Mouse (Mus musculus): Measurements from ENCODE around the gene Tsacc. TPM values are rescaled to one million over a fixed set of nuclear protein-coding genes. Genes with fewer than 3 reads are reported as not detected.

Gene Tsacc
- polyA plus RNA-seq, 1 experiment from 2014 or later: 9.1 TPM

DNA sequence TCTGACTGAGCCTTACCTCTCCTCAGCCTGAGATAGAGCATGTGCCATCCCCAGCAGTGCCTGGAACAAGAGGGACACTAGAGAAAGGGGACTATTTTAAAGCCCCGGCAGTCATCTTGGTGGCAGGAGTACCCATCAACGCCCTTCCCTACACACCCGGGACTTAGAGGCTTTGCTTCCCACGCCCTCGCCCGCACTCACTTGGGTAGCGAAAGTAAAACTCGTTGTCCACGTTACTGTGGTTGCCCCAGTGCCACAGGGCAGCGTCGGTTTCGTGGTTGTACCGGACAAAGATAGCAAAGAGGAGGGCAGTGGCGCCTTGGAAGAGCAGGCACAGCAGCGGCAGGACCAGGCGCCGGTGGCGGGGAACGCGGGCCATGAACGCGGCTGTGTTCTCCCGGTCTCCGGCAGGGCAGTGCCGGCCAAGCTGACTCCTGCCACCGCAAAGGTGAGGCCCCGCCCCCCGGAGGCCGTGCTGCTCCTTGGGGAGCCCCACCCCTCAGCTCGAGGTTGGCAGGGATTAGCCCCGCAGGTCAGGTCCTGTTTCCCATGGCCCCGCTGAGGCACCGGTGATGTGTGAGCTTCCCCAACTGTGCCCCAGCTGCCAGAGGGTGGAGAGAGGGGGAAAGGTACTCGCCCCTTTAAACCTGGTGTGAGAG lies 42.4 kb downstream of the Tsacc start, which contains the start of gene Rhbg:
TSS of gene Rhbg (minus strand) at position 442 of the 659 bp plus-strand sequence.
- H3K9ac ChIP-seq (ENCODE audit: low read length): peak within 1 kb of the TSS; percentile 50
- ATAC-seq (ENCODE audit: insufficient read depth, low FRiP score, low TSS enrichment) (no peak), DNase-seq (ENCODE audit: low spot score) (peak; percentile 32)
- peaks cover 5% of the 10 kb centered on the region for H3K4me1 ChIP-seq (ENCODE audit: control insufficient read depth, insufficient read depth, low read length)
- 4% methylated on average over 34 of the region's 34 CpGs for WGBS
- peak within 1 kb of the TSS; percentile 57 for H3K4me2 ChIP-seq (ENCODE audit: low read depth)
- peaks cover 16% of the 10 kb centered on the region; the same call in 1 of the 2 replicates for H3K27me3 ChIP-seq (ENCODE audit: control insufficient read depth, insufficient read depth, low read length)
- H3K9me3 ChIP-seq (ENCODE audit: control insufficient read depth, low read length): no peaks in the 10 kb centered on the region
- H3K4me3 ChIP-seq (ENCODE audit: low read depth, low read length): peak within 1 kb of the TSS; percentile 29
- H3K27ac ChIP-seq (ENCODE audit: low read depth, low read length): no peak within 1 kb of the TSS
- no peaks in the 10 kb centered on the region for H3K36me3 ChIP-seq (ENCODE audit: control insufficient read depth, insufficient read depth, low read length)

DNA sequence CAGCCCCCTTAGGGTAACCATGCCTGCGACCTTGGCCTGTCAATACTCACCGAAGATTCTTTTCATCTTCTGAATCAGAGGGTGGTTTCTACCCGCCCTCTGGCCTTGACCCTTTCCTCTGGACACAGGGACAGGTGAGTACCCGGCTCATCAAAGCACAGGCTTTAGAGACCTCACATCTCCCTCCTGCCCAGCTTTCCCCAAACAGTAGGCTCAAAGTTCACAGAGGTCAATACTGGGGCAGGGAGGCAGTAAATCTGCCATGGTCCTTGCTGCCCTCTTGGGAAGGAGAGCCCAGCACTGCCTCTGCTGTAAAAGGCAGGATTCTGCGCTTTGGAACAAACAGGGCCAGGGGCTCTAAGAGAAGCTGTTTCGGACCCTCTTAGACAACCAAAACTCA lies 44.1 kb downstream of the Tsacc start:
- Histone ChIP-seq H3K36me3 (ENCODE audit: control insufficient read depth, insufficient read depth, low read length) (no peaks in the 10 kb centered on the region), H3K4me1 (ENCODE audit: control insufficient read depth, insufficient read depth, low read length) (peaks cover 5% of the 10 kb centered on the region), H3K27me3 (ENCODE audit: control insufficient read depth, insufficient read depth, low read length) (peaks cover 16% of the 10 kb centered on the region; the same call in 1 of the 2 replicates), H3K4me3 (ENCODE audit: low read depth, low read length) (no peak overlapping the region), H3K9me3 (ENCODE audit: control insufficient read depth, low read length) (no peaks in the 10 kb centered on the region), H3K27ac (ENCODE audit: low read depth, low read length) (no peak overlapping the region), H3K9ac (ENCODE audit: low read length) (no peak overlapping the region), H3K4me2 (ENCODE audit: low read depth) (no peak overlapping the region)
- no peak for ATAC-seq (ENCODE audit: insufficient read depth, low FRiP score, low TSS enrichment)
- 36% methylated on average over 6 of the region's 6 CpGs for WGBS
- DNase-seq (ENCODE audit: low spot score): no peak

DNA sequence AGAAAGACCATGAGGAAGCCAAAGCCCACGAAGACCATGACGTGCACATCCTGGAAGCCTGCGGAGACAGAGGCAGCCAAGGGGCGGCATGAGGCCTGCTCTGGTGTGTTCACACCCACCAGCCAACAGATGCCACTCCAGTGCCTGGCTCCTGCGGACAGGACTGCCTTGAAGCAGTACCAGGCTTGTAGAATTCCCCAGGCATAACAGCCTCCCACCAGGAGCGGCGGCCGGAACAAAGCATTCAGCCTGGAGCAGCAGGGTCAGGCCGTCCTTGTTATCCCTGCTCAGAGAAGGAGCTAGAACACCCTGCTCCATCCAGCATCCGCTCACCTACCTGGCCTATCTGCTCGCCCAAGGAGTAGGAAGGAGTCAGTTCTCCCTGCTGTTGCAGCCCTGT lies 48.4 kb downstream of the Tsacc start:
- Histone ChIP-seq H3K36me3 (ENCODE audit: control insufficient read depth, insufficient read depth, low read length) (no peaks in the 10 kb centered on the region), H3K4me2 (ENCODE audit: low read depth) (no peak overlapping the region), H3K4me3 (ENCODE audit: low read depth, low read length) (no peak overlapping the region), H3K9ac (ENCODE audit: low read length) (no peak overlapping the region), H3K27ac (ENCODE audit: low read depth, low read length) (no peak overlapping the region), H3K9me3 (ENCODE audit: control insufficient read depth, low read length) (no peaks in the 10 kb centered on the region), H3K27me3 (ENCODE audit: control insufficient read depth, insufficient read depth, low read length) (no peaks in the 10 kb centered on the region), H3K4me1 (ENCODE audit: control insufficient read depth, insufficient read depth, low read length) (peaks cover under 1% of the 10 kb centered on the region)
- no peak for ATAC-seq (ENCODE audit: insufficient read depth, low FRiP score, low TSS enrichment)
- 79% methylated on average over 11 of the region's 11 CpGs for WGBS
- no peak for DNase-seq (ENCODE audit: low spot score)

DNA sequence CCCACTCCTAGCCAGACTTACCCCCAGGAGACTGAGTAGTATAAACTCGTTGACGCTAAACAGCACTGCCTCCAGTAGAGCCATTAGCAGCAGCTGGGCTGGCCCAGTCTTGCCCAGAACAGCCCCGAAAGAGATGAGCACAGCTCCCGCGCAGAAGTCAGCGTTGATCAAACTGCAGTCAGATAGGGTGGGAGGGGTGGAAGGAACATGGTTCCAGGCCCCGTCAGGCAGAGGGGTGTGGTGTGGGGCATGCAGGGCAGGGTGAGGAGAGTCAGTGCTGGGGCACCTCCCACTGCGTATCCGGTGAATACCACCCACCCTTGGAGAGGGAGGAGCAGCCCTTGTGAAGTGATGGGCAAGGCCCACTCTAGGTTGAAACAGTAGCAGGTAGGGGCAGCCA lies 49.1 kb downstream of the Tsacc start:
- DNase-seq (ENCODE audit: low spot score) (no peak), ATAC-seq (ENCODE audit: insufficient read depth, low FRiP score, low TSS enrichment) (no peak)
- no peak overlapping the region for H3K4me2 ChIP-seq (ENCODE audit: low read depth)
- H3K27me3 ChIP-seq (ENCODE audit: control insufficient read depth, insufficient read depth, low read length): no peaks in the 10 kb centered on the region
- H3K4me1 ChIP-seq (ENCODE audit: control insufficient read depth, insufficient read depth, low read length): peaks cover 8% of the 10 kb centered on the region
- no peaks in the 10 kb centered on the region for H3K9me3 ChIP-seq (ENCODE audit: control insufficient read depth, low read length)
- H3K9ac ChIP-seq (ENCODE audit: low read length): no peak overlapping the region
- no peak overlapping the region for H3K4me3 ChIP-seq (ENCODE audit: low read depth, low read length)
- no peak overlapping the region for H3K27ac ChIP-seq (ENCODE audit: low read depth, low read length)
- no peaks in the 10 kb centered on the region for H3K36me3 ChIP-seq (ENCODE audit: control insufficient read depth, insufficient read depth, low read length)
- WGBS: 57% methylated on average over 9 of the region's 9 CpGs

DNA sequence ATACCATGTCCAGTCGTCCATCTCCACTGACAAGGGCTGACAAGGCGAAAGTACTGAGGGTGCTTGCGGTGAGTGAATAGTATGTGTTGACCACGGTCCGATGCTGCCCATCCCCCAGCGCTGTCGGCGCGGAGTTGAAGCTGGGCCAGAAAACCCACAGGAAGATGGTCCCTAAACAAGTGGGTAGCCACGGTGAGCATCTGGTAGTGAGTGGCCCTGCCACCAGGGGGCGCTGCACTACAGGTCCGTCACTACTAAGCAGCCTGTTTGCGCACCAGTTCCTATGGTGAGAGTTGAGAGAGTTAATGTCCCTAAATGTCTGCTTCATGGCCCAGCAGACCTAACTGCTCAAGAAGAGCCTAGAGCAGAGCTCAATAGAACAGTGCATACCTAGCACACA lies 51.0 kb downstream of the Tsacc start:
- no peak overlapping the region for H3K9ac ChIP-seq (ENCODE audit: low read length)
- no peak overlapping the region for H3K27ac ChIP-seq (ENCODE audit: low read depth, low read length)
- peaks cover 18% of the 10 kb centered on the region for H3K4me1 ChIP-seq (ENCODE audit: control insufficient read depth, insufficient read depth, low read length)
- peaks cover 11% of the 10 kb centered on the region for H3K27me3 ChIP-seq (ENCODE audit: control insufficient read depth, insufficient read depth, low read length)
- 16% methylated on average over 13 of the region's 13 CpGs for WGBS
- no peak overlapping the region for H3K4me3 ChIP-seq (ENCODE audit: low read depth, low read length)
- H3K9me3 ChIP-seq (ENCODE audit: control insufficient read depth, low read length): no peaks in the 10 kb centered on the region
- ATAC-seq (ENCODE audit: insufficient read depth, low FRiP score, low TSS enrichment) (no peak), DNase-seq (ENCODE audit: low spot score) (peak; percentile 76)
- H3K4me2 ChIP-seq (ENCODE audit: low read depth): no peak overlapping the region
- no peaks in the 10 kb centered on the region for H3K36me3 ChIP-seq (ENCODE audit: control insufficient read depth, insufficient read depth, low read length)

DNA sequence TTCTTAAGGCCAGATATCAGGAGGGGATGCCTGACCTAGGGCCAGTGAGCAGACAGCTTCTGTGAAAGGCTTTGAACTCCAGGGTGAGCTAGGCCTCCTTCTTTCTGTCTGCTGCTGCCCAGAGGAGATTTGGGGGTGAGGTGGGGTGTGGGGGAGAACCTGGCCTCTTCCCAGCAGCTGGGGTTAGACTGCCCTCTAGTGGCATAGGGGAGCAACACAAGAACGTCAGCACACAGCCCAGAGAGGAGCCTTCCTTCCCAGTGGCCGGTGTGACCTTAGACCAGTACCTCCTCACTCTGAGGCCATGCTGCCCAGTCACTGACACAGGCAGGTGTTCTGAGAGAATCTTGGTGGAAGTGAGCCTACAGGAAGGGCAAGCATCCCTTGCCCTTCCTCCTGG lies 52.7 kb downstream of the Tsacc start:
- Histone ChIP-seq H3K36me3 (ENCODE audit: control insufficient read depth, insufficient read depth, low read length) (no peaks in the 10 kb centered on the region), H3K9ac (ENCODE audit: low read length) (no peak overlapping the region), H3K27me3 (ENCODE audit: control insufficient read depth, insufficient read depth, low read length) (peaks cover 22% of the 10 kb centered on the region), H3K4me3 (ENCODE audit: low read depth, low read length) (no peak overlapping the region), H3K9me3 (ENCODE audit: control insufficient read depth, low read length) (no peaks in the 10 kb centered on the region), H3K27ac (ENCODE audit: low read depth, low read length) (no peak overlapping the region), H3K4me1 (ENCODE audit: control insufficient read depth, insufficient read depth, low read length) (peaks cover 28% of the 10 kb centered on the region), H3K4me2 (ENCODE audit: low read depth) (no peak overlapping the region)
- ATAC-seq (ENCODE audit: insufficient read depth, low FRiP score, low TSS enrichment) (no peak), DNase-seq (ENCODE audit: low spot score) (peak; percentile 74)
- 0% methylated on average over 2 of the region's 2 CpGs for WGBS

DNA sequence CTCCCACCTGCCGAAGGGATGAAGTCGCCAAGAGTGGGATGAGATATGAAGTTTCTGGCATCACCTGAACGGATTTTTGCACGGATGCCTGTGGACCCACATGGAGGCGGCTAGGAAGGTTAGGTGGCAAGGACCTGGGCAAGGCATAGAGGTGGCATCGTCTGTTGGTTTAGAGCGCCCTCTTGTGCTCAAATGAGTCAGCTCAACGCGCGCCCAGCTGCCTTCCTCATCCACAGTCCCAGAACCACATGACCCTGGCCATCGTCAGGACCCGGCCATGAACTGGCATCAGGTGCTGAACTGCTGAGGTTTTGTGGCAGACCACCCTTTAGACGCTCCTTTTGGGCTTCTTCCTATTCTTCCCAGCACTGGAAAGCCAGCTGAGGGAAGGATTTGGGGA lies 54.3 kb downstream of the Tsacc start:
- Histone ChIP-seq H3K4me1 (ENCODE audit: control insufficient read depth, insufficient read depth, low read length) (peaks cover 42% of the 10 kb centered on the region), H3K9ac (ENCODE audit: low read length) (peak overlapping the region; percentile 46), H3K4me2 (ENCODE audit: low read depth) (peak overlapping the region; percentile 15; the same call in 1 of the 2 replicates), H3K36me3 (ENCODE audit: control insufficient read depth, insufficient read depth, low read length) (no peaks in the 10 kb centered on the region), H3K4me3 (ENCODE audit: low read depth, low read length) (no peak overlapping the region), H3K27ac (ENCODE audit: low read depth, low read length) (peak overlapping the region; percentile 95; the same call in 1 of the 2 replicates), H3K27me3 (ENCODE audit: control insufficient read depth, insufficient read depth, low read length) (peaks cover 28% of the 10 kb centered on the region), H3K9me3 (ENCODE audit: control insufficient read depth, low read length) (no peaks in the 10 kb centered on the region)
- DNase-seq (ENCODE audit: low spot score) (peak; percentile 87), ATAC-seq (ENCODE audit: insufficient read depth, low FRiP score, low TSS enrichment) (peak; percentile 21; the same call in 1 of the 2 replicates)
- WGBS: under 1% methylated on average over 13 of the region's 13 CpGs

DNA sequence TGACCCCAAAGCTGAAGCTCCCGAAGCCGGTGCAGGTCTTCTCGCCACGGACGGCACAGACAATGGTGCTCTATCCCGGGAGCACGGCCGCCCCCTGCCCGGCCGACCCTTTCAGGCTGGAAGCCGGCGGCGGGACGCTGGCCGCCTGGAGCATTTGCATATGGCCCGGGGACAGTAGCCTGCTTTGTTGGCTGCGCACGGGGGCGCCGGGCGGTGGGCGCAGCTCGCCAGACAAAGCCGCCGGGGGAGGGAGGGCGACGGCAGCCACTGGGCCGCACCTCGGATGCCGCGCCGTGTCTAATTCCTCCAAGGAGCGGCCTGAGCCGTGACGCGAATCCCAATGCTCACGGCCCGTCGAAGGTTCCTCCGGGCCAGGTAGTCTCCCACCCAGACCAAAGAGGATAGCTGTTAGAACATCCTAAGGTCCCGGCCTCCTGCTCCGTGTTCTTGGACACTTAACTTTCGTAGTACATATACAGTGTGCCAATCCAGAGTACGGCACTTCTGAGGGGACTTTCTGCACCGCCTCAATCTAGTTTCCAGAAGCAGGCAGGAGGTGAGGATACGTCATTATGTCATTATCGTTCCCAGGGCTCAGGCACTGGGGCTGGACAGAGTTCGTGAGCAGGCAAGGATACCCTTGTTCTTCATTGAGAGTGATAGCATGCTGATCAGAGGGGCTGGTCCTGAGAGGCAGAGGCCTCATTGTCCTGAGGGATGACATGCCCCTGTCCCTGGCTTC lies 55.6 kb downstream of the Tsacc start:
- Histone ChIP-seq H3K27ac (ENCODE audit: low read depth, low read length) (peak overlapping the region; percentile 95), H3K9ac (ENCODE audit: low read length) (peak overlapping the region; percentile 30), H3K27me3 (ENCODE audit: control insufficient read depth, insufficient read depth, low read length) (peaks cover 28% of the 10 kb centered on the region), H3K4me3 (ENCODE audit: low read depth, low read length) (peak overlapping the region; percentile 10; the same call in 1 of the 2 replicates), H3K4me2 (ENCODE audit: low read depth) (peak overlapping the region; percentile 33), H3K9me3 (ENCODE audit: control insufficient read depth, low read length) (no peaks in the 10 kb centered on the region), H3K36me3 (ENCODE audit: control insufficient read depth, insufficient read depth, low read length) (no peaks in the 10 kb centered on the region), H3K4me1 (ENCODE audit: control insufficient read depth, insufficient read depth, low read length) (peaks cover 53% of the 10 kb centered on the region)
- 2% methylated on average over 39 of the region's 48 CpGs for WGBS
- peak; percentile 88 for DNase-seq (ENCODE audit: low spot score)
- ATAC-seq (ENCODE audit: insufficient read depth, low FRiP score, low TSS enrichment): peak; percentile 65
